Mouse (Mus musculus) heart, postnatal 25 days (tissue): ENCODE measurements around the gene Plcb4. TPM values are rescaled to one million over a fixed set of nuclear protein-coding genes. Genes with fewer than 3 reads are reported as not detected.
"Not testable (repeated sequence)": the region's sequence is repeated elsewhere in the genome, so short reads cannot be mapped to it uniquely, and the experiment has no call there.

ENCODE experiments used
- DNase-seq: peaks from one replicate; pipeline ENCODE4 v3.0.0; 2022; ENCODE audit warnings: low spot score
- intact Hi-C: fragments of 180-260 bp; cut with DNase I; formaldehyde crosslinking; loops from one replicate; pipeline ENCODE4 v1.15.1; 2025
- total RNA-seq, 2 experiments: library from RNA; stranded (reverse); gene quantifications; 2 replicates each; pipeline ENCODE4 v1.2.3; 2021

Plcb4 gene
- total RNA-seq, 2 experiments from 2014 or later, result 71.2 to 71.9 TPM

DNA sequence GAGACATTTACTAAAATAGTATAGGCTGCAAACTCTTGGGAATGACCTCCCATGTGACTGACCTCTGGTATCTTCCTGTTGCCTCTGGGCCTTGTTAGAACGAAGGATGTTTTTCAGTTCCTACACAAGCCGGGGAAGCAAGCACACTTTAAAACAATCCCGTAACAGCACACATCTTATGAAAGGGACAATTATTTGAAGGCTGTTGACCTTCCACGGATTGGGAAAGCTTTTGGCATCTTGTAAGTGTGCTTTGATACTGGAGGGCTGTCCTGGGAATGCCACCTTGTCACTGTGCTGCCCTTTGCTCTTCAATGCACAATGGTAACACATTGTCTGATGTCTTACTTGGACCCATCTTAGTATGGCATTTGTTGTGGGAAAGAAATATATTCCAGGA lies 208.0 kb downstream of the Plcb4 start:
- no peak for DNase-seq
- intact Hi-C loops, result no loop called here

- intact Hi-C loops, result no loop called here
- no peak for DNase-seq
Observed at GRCm38 (mm10) chr2:135869637-135870036, 210.8 kb downstream of the Plcb4 start.

- no peak for DNase-seq
- intact Hi-C loops, result no loop called here
Observed at GRCm38 (mm10) chr2:135873146-135873545, 214.3 kb downstream of the Plcb4 start.

- intact Hi-C loops, result no loop called here
- no peak for DNase-seq
Observed at GRCm38 (mm10) chr2:135873761-135874160, 214.9 kb downstream of the Plcb4 start.

- intact Hi-C loops, result loop anchor here (5.0 kb wide), 1 partner anchor 313 kb away; no protein-coding TSS in a partner anchor
- peak; percentile 41 for DNase-seq
Observed at GRCm38 (mm10) chr2:135875549-135875948, 216.7 kb downstream of the Plcb4 start.

DNA sequence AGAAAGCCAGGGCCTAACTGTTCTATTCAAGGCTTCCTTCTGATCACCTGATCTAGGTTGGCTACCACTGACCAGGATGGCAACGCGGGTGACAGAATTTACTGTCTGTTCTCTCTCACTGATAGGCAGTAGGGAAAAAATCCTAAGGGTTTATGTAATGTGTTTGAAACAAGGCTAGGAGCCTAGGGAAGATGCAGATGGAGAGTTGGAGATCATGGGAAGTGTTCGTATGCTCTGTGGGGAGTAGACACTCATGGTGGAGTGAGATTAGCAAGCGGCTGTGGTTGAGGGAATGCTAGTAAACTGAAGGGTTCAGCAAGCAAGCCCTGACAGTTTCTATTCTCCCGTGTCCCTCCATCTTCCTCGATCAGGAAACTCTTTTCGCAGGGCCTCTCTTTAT lies 220.5 kb downstream of the Plcb4 start:
- no peak for DNase-seq
- intact Hi-C loops, result loop anchor here (5.0 kb wide), 1 partner anchor 317 kb away; no protein-coding TSS in a partner anchor

- intact Hi-C loops, result no loop called here
- DNase-seq, result no peak
Observed at GRCm38 (mm10) chr2:135880269-135880760, 221.5 kb downstream of the Plcb4 start.

DNA sequence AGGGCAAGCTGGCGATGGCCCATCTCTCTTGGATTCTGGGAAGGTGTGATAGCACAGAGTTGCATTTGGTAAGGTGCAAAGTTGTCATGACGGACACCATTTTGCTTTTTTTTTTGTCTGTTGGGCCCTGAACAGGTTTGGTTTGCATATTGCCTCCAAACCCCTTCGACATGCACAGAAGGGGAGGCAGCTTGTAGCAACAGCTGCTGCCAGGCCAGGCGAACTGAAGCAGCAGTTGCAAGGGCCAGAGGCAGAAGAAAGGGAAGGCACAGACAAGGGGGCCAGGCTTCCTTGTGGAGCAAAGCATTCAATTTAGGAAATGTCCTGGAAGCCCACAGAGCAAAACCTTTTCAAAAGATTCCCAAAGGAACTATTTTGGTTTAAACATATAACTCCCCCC lies 224.5 kb downstream of the Plcb4 start:
- intact Hi-C loops, result no loop called here
- no peak for DNase-seq

DNA sequence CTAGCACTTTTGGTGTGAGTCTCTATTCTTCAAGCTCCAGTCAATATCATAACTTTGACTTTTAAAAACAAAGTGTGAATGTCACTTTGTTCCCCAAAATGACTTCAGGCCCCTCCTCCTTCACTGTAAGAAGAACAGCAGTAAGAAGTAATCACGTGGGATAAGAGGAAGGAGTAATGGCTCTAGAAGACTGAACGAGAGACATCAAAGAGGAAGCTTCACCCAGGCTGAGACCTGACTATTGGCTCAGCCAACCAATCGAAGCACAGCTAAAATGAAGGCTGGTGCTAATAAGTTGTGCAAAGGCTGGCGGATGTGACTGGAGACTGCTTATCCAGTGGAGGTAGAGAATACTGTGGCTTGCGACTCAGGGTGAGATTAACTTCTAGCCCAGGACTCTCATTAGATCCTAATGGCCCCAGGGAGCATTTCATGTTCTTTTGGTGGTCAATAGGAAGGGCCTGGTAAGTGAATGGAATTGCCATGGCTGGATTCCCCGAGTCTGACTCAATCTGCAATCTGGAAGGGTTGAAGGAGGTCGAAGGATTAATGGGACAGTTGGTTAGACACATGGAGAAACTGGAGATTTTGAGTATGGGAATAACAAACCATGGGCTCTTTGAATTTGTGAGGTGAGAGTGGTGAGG lies 225.8 kb downstream of the Plcb4 start:
- DNase-seq, result no peak
- intact Hi-C loops, result no loop called here

GRCm38 (mm10) chr2:135885607-135886006 lies 226.8 kb downstream of the Plcb4 start:
- DNase-seq, result no peak
- intact Hi-C loops, result no loop called here

DNA sequence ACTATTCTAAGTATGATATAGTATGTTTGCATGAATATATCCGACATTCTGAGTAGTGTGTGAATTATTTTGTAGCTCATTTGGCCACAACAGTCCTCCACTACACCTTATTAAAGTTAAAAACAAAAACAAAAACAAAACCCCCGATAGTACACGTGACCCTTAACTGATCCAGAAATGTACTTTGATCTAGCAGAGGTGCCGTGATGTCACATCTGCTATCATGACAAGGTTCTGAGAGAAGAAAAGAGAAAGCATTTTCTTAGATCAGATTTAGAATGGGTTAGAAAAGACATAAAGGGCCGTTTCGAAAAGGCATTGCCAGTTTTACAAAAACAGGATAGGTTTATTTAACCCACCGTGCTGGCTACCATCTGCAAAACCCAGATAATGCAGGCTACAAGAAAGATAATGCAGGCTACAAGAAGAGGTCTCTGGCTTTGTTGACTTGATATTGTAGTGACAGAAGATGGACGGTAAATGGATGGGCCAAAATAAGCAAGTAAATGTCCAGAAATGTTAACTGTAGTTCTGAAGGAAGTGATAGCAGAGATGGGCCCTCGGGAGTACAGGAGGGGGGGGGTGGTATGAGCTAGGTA lies 227.4 kb downstream of the Plcb4 start:
- intact Hi-C loops, result no loop called here

GRCm38 (mm10) chr2:135887805-135888204 lies 229.0 kb downstream of the Plcb4 start:
- intact Hi-C loops, result no loop called here

More for the DNA sequence above, 227.4 kb downstream of the Plcb4 start:
- DNase-seq, result no peak

DNA sequence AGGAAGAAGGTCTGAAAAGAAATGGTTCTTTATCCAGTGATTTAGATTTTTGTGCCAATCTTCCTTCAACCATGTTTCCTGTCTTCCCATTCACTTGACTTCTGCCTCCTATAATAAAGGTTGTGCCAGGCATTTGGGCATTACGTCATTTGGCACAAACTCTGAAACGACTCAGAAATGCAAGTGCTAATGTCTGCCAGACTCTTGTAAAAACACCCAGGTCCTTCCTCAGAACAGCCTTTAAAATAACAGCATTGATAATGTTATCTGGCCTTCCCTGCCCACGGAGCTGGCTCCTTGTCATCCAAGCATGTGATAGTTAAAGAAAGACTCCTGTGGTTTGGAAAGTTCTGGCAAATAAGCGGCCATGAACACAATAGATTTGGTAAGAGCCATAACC lies 229.4 kb downstream of the Plcb4 start:
- intact Hi-C loops, result no loop called here
- DNase-seq, result peak; percentile 10

More at GRCm38 (mm10) chr2:135887805-135888204, 229.0 kb downstream of the Plcb4 start:
- no peak for DNase-seq

- intact Hi-C loops, result no loop called here
- no peak for DNase-seq
Observed at GRCm38 (mm10) chr2:135888767-135889166, 230.0 kb downstream of the Plcb4 start.

DNA sequence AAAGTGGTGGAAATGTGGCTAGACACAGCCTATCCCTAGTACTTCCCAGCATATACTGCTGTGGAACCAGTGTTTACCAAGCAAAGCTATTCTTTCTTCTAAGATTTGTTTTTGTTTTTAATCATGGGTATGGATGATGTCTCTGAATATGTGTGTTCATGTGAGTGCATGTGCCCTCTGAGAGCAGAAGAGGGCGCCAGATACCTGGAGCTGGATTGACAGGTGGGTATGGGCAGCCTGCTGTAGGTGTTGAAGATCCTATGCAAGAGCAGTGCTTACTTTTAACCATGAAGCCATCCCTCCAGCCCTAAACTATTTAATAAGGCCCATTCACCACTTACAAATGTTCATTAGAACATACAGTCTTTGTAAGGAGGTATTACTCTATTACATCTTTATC lies 231.3 kb downstream of the Plcb4 start:
- intact Hi-C loops, result no loop called here
- DNase-seq, result no peak

- intact Hi-C loops, result no loop called here
- no peak for DNase-seq
Observed at GRCm38 (mm10) chr2:135891097-135891496, 232.3 kb downstream of the Plcb4 start.

DNA sequence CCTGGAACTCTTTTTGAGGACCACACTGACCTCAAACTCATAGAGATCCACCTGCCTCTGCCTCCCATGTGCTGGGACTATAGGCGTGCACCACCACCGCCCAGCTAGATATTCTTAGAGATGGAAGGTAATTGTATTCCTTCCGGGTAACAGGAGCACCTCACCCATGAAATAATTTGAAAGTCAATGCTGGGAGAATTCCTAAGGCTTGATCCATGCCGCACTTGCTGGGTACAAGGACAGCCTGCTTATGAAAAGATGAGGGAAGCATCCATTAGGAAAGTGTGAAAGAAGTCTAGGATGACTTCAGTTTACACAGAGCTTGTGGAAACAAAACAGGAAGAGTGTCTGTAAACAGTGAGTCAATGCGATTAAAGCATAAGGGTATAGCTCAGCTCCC lies 232.9 kb downstream of the Plcb4 start:
- no peak for DNase-seq
- intact Hi-C loops, result no loop called here

GRCm38 (mm10) chr2:135894582-135894981 lies 235.8 kb downstream of the Plcb4 start:
- intact Hi-C loops, result no loop called here
- no peak for DNase-seq

DNA sequence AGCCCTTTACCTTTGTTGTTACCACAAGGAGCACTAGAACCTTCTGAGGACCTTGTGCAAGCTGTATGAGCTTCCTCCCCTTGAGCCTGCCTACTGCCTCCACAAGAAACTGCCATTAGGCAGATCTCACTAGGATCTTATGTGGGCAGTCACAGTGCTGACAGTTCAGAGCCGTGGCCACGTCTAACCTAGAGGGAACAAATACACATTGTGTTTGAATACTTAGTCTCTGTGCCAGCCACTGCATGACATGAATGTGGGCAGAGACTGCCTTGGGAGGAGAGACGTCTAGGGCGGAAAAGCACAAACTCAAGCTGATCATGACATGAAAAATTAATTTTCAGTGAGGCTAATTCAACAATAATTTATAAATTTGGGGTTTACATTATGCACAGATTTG lies 239.2 kb downstream of the Plcb4 start:
- DNase-seq, result no peak
- intact Hi-C loops, result no loop called here

DNA sequence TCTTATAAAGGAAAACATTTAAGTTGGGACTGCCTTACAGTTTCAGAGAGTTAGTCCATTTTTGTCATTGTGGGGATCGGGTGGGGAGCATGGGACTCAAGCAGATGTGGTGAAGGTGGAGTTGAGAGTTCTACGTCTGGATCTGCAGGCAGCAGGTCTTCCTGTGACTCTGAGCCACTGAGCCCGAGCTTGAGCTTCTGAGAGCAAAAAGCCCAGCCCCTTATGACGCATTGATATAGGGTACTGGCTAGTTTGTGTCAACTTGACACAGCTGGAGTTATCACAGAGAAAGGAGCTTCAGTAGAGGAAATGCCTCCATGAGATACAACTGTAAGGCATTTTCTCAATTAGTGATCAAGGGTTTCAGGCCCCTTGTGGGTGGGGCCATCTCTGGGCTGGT lies 241.1 kb downstream of the Plcb4 start:
- intact Hi-C loops, result not testable (repeated sequence)

DNA sequence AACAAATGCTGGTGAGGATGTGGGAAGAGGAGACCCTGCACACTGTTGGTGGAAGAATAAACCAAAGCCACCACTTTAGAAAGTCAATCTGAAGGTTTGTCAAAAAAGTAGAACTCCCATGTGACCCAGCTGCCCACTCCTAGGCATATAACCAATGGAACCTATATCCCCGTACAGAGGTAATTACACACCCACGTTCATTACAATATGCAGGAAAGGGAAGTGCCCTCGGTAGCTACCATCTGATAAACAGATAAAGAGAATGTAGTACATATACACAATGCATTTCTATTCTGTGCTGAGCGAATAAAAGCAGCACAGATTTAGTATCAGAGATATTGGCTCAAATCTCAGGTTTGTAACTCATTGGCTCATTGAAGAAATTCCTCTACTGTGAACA lies 242.2 kb downstream of the Plcb4 start:
- intact Hi-C loops, result no loop called here
- no peak for DNase-seq

More for the DNA sequence above, 241.1 kb downstream of the Plcb4 start:
- DNase-seq, result not testable (repeated sequence)

GRCm38 (mm10) chr2:135904262-135904661 lies 245.5 kb downstream of the Plcb4 start:
- no peak for DNase-seq
- intact Hi-C loops, result no loop called here
